Mouse (Mus musculus): ENCODE results near the gene Dnmt1. TPM values are rescaled to one million over a fixed set of nuclear protein-coding genes. Genes with fewer than 3 reads are reported as not detected.
A peak's percentile ranks its signal among the peaks of the same experiment; 100 is the strongest.

Dnmt1 gene
- polyA plus RNA-seq, 1 experiment from 2014 or later = 75.2 TPM

DNA sequence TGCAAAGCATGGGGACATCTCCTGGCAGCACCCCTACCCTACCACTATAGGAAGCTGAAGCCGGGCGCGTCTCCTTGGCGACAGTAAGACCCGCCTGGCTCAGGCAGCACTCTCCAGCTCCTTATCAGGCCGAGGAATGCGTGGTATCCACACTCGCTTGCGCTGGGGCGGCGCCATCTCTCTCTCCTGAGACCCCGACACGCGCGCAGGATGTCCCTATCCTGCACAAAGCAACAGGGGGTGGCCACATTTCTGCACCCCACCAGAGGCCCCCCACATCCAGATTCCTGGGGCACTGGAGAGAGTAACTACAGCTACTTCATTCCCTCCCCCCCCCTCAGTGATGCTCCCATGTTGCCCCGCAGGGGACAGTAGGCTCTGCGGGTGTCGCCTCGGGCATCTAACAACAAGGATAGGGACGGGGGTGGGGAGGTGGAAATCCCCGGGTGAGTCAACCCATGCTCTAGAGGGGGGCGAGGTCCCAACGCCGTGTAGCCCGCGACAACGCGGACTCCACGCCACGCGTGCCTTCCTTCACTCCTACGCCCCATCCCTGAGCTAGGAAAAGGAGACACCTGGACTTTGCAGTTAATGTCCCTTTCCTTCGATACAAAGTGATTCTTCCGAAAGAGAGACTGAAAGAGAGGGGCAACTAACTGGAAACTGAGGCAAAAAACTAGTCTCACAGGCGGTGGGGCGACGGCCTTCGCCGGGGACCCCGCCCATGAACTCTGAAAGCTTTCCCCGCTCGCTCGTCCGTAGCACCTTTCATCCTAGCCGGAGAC lies 15.9 kb upstream of the Dnmt1 start:
- no peaks in the 10 kb centered on the region for H3K9me3 ChIP-seq
- whole genome bisulfite sequencing = under 1% methylated on average over 45 of the region's 45 CpGs
- peak; percentile 59 for ATAC-seq
- no peaks in the 10 kb centered on the region for H3K36me3 ChIP-seq
- no peak overlapping the region for H3K27ac ChIP-seq
- peaks cover 40% of the 10 kb centered on the region for H3K4me1 ChIP-seq (replicated peaks)
- H3K4me2 ChIP-seq (replicated peaks) = peak overlapping the region; percentile 95
- peak overlapping the region; percentile 78 for H3K9ac ChIP-seq (replicated peaks)
- peaks cover 11% of the 10 kb centered on the region; the same call in 1 of the 2 replicates for H3K27me3 ChIP-seq
- peak overlapping the region; percentile 72 for H3K4me3 ChIP-seq (replicated peaks)

- Histone ChIP-seq H3K9me3 (no peaks in the 10 kb centered on the region), H3K27me3 (peaks cover 11% of the 10 kb centered on the region; the same call in 1 of the 2 replicates), H3K4me3 (replicated peaks) (no peak overlapping the region), H3K27ac (no peak overlapping the region), H3K36me3 (no peaks in the 10 kb centered on the region), H3K4me1 (replicated peaks) (peaks cover 40% of the 10 kb centered on the region), H3K9ac (replicated peaks) (no peak overlapping the region), H3K4me2 (replicated peaks) (no peak overlapping the region)
- ATAC-seq = no peak
- WGBS = 48% methylated on average over 5 of the region's 6 CpGs
Observed at GRCm38 (mm10) chr9:20973682-20974075, 14.0 kb upstream of the Dnmt1 start.

- H3K9ac ChIP-seq (replicated peaks) = no peak overlapping the region
- 0 out of 2 replicates have a peak overlapping the region, but pooled peaks have one; percentile 28 for H3K4me2 ChIP-seq (replicated peaks)
- H3K27ac ChIP-seq = no peak overlapping the region
- 82% methylated on average over 4 of the region's 4 CpGs for WGBS
- H3K9me3 ChIP-seq = no peaks in the 10 kb centered on the region
- no peak overlapping the region for H3K4me3 ChIP-seq (replicated peaks)
- peaks cover 40% of the 10 kb centered on the region for H3K4me1 ChIP-seq (replicated peaks)
- H3K36me3 ChIP-seq = peaks cover under 1% of the 10 kb centered on the region; the same call in 1 of the 2 replicates
- ATAC-seq = no peak
- H3K27me3 ChIP-seq = peaks cover 11% of the 10 kb centered on the region; the same call in 1 of the 2 replicates
Observed at GRCm38 (mm10) chr9:20973001-20973681, 13.5 kb upstream of the Dnmt1 start.

DNA sequence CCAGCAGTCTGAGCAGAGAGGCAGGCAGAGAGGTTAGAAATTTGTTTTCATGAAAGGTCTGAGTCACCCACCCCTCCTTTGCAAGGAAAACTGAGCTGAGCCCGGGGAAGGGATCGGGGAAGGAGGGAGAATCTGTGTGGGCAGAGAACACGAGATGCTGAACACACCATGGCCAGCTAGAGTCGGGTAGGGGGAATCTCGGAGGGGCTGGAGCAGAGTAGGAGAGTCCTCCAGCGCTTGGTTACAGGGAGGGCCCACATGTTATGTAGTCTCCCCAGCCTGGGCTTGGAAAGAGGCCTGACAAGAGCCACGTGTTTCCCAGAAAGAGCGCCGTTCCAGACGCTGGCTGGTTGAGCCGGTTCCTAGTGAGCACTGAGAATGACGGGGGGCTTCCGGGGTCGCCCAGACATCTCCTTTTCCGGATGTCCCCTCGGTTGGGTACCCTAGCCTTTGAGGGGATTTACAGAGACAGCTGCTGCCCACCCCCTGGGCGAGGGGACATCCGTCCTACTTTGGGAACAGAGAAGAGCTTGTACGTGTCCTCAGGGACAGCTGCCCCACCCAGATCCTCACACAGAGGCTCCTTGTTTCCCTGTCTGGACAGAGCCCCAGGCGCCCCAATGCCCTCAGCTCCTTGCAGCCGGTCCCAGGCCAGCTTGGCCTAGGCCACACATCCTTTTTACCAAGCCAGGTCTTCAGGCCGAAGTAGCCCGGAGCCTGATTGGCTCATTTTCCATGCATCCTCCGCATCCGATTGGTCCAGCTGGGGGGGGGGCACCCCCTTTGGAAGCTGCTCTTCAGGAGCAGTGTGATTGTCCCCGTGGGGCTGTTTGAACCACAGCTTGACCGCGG lies 12.7 kb upstream of the Dnmt1 start:
- Histone ChIP-seq H3K36me3 (peaks cover 8% of the 10 kb centered on the region), H3K4me1 (replicated peaks) (peaks cover 40% of the 10 kb centered on the region), H3K9me3 (no peaks in the 10 kb centered on the region), H3K4me3 (replicated peaks) (no peak overlapping the region), H3K27ac (peak overlapping the region; percentile 7; the same call in 1 of the 2 replicates), H3K4me2 (replicated peaks) (peak overlapping the region; percentile 28), H3K9ac (replicated peaks) (peak overlapping the region; percentile 51), H3K27me3 (peaks cover 11% of the 10 kb centered on the region; the same call in 1 of the 2 replicates)
- WGBS = 34% methylated on average over 28 of the region's 28 CpGs
- ATAC-seq = no peak

DNA sequence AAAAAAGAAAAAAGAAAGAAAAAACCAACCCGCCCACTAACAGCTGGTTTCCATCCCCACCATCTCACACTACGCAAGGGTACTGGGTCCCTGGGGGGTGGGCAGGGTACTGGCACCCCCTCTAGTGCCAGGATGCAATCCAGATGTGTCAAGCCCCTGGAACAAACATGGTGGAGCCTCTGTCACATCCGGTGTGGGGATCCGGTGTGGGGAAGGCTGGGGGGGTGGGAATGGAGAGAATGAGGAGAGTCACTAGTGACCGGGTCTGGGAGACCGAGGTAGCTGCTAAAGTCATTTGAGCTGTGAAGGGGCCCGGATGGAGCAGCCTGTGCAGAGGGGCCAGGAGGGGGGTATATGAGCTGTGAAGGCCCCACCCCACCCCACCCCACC lies 12.1 kb upstream of the Dnmt1 start:
- ATAC-seq = no peak
- no peak overlapping the region for H3K9ac ChIP-seq (replicated peaks)
- no peak overlapping the region for H3K27ac ChIP-seq
- peaks cover 14% of the 10 kb centered on the region for H3K36me3 ChIP-seq
- WGBS = 79% methylated on average over 7 of the region's 7 CpGs
- H3K4me1 ChIP-seq (replicated peaks) = peaks cover 39% of the 10 kb centered on the region
- H3K4me3 ChIP-seq (replicated peaks) = no peak overlapping the region
- H3K27me3 ChIP-seq = peaks cover 11% of the 10 kb centered on the region; the same call in 1 of the 2 replicates
- no peak overlapping the region for H3K4me2 ChIP-seq (replicated peaks)
- no peaks in the 10 kb centered on the region for H3K9me3 ChIP-seq

DNA sequence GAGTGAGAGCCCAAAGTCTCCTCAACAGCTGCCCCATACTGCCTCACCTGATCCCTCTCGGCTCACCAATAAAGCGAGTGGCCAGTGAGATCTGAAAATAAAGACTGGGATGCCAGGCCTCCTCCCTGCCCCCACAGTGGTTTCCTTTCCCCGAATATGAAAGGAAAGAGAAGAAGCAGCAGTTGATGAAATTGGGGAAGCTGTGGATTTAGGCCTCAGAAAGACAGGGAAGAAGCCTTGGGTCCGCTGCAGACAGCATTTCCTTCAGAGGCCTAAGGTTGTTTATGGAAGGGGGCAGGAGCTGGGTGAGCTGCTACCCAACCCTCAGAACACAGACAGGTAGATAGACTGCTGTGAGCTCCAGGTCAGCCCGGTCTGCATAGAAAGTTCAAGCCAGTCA lies 7.1 kb upstream of the Dnmt1 start:
- Histone ChIP-seq H3K4me1 (replicated peaks) (no peaks in the 10 kb centered on the region), H3K27me3 (no peaks in the 10 kb centered on the region), H3K36me3 (peaks cover 17% of the 10 kb centered on the region), H3K27ac (no peak overlapping the region), H3K9ac (replicated peaks) (no peak overlapping the region), H3K4me3 (replicated peaks) (no peak overlapping the region), H3K4me2 (replicated peaks) (no peak overlapping the region), H3K9me3 (no peaks in the 10 kb centered on the region)
- WGBS = 85% methylated on average over 5 of the region's 5 CpGs
- no peak for ATAC-seq

DNA sequence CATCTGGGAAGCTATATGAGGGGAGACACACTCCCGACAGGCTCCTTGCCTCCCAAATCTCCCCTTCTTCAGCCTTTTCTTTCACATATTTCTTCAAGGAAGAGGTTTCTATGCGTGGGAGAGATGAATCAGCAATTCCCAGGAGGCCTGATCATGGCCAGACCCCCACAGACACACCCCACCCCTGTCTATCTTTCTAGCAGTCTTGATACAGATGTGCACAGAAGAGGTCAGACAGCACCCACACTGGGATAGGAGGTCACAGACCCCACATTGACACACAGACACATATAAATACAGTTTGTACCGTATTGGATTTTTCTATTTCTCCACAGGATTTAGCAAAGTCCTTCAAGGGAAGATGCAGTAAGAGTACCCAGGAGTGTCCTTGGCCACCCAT lies 6.3 kb upstream of the Dnmt1 start:
- 88% methylated on average over 3 of the region's 3 CpGs for WGBS
- Histone ChIP-seq H3K27me3 (no peaks in the 10 kb centered on the region), H3K4me2 (replicated peaks) (no peak overlapping the region), H3K27ac (no peak overlapping the region), H3K9ac (replicated peaks) (no peak overlapping the region), H3K4me1 (replicated peaks) (no peaks in the 10 kb centered on the region), H3K4me3 (replicated peaks) (no peak overlapping the region), H3K9me3 (no peaks in the 10 kb centered on the region), H3K36me3 (peaks cover 17% of the 10 kb centered on the region)
- no peak for ATAC-seq

DNA sequence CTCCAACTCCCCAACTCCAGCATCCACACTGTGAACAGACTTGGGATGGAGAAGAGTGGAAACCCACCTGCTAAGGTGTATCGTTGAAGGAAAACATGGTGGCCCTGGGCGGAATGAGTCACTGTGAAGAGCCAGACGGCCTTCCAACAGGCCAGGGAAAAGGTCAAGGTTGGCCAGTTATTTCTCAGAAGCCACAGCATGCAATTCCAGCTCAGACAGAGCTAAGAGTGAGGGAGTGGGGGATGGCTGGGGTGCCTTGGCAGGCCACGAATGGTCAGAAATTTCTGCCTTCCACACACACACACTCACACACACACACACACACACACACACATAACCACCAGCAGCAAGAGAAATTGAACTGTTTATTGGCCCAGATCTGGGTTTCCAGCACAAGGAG lies 5.9 kb upstream of the Dnmt1 start:
- WGBS = 88% methylated on average over 4 of the region's 4 CpGs
- Histone ChIP-seq H3K27ac (no peak overlapping the region), H3K9ac (replicated peaks) (no peak overlapping the region), H3K4me2 (replicated peaks) (no peak overlapping the region), H3K4me3 (replicated peaks) (no peak overlapping the region), H3K4me1 (replicated peaks) (no peaks in the 10 kb centered on the region), H3K27me3 (no peaks in the 10 kb centered on the region), H3K9me3 (no peaks in the 10 kb centered on the region), H3K36me3 (peaks cover 17% of the 10 kb centered on the region)
- no peak for ATAC-seq

GRCm38 (mm10) chr9:20961557-20961956 lies 1.9 kb upstream of the Dnmt1 start:
- no peak overlapping the region for H3K27ac ChIP-seq
- no peak overlapping the region for H3K9ac ChIP-seq (replicated peaks)
- H3K4me2 ChIP-seq (replicated peaks) = no peak overlapping the region
- peaks cover 2% of the 10 kb centered on the region; the same call in 1 of the 2 replicates for H3K36me3 ChIP-seq
- no peak overlapping the region for H3K4me3 ChIP-seq (replicated peaks)
- no peaks in the 10 kb centered on the region for H3K4me1 ChIP-seq (replicated peaks)
- H3K27me3 ChIP-seq = no peaks in the 10 kb centered on the region
- ATAC-seq = no peak
- WGBS = 83% methylated on average over 9 of the region's 9 CpGs
- no peaks in the 10 kb centered on the region for H3K9me3 ChIP-seq

GRCm38 (mm10) chr9:20956989-20957388 lies 2.7 kb downstream of the Dnmt1 start:
- Histone ChIP-seq H3K9me3 (no peaks in the 10 kb centered on the region), H3K4me2 (replicated peaks) (no peak overlapping the region), H3K27me3 (no peaks in the 10 kb centered on the region), H3K9ac (replicated peaks) (no peak overlapping the region), H3K4me1 (replicated peaks) (no peaks in the 10 kb centered on the region), H3K36me3 (no peaks in the 10 kb centered on the region), H3K27ac (no peak overlapping the region), H3K4me3 (replicated peaks) (no peak overlapping the region)
- no peak for ATAC-seq
- 82% methylated on average over 3 of the region's 3 CpGs for WGBS

DNA sequence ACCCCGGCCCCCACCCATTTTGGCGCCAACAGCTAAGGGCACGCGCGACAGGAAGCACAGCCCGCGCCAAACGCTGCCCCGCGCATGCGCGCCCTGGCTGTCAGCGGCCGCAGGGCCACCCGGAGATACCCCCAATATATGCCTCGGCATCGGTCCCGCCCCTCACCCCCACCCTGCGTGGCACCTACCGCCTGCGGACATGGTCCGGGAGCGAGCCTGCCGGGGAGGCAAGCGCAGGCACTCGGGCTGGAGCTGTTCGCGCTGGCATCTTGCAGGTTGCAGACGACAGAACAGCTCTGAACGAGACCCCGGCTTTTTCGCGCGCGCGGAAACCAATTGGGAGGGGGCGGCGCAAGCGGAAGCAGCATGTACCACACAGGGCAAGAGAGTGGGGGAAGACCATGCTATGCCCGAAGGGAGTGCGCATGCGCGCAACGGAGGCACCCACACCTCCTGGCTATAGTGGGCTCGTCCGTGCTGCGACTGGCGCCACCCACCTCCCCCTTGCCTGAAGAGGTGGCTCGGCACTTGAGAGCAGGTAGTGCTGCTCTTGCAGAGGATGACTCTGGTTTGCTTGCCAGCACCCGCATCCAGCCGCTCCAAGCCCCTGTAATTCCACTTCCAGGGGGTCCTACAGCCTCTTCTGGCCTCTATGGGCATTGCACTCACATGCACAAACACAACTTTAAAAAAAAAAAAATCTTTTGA lies 7.0 kb downstream of the Dnmt1 start:
- H3K4me1 ChIP-seq (replicated peaks) = peaks cover 16% of the 10 kb centered on the region

More for the DNA sequence above, 7.0 kb downstream of the Dnmt1 start:
- peak; percentile 94 for ATAC-seq
- no peaks in the 10 kb centered on the region for H3K27me3 ChIP-seq
- 0 out of 2 replicates have a peak, but pooled peaks cover 5% of the 10 kb centered on the region for H3K36me3 ChIP-seq
- H3K4me2 ChIP-seq (replicated peaks) = peak overlapping the region; percentile 89
- under 1% methylated on average over 51 of the region's 51 CpGs for WGBS
- H3K27ac ChIP-seq = peak overlapping the region; percentile 89
- peak overlapping the region; percentile 83 for H3K9ac ChIP-seq (replicated peaks)
- H3K4me3 ChIP-seq (replicated peaks) = peak overlapping the region; percentile 65
- no peaks in the 10 kb centered on the region for H3K9me3 ChIP-seq

Data from midbrain, embryonic 13.5 days (tissue).